Mouse (Mus musculus) layer of hippocampus, adult 2 months (tissue): ENCODE results near the gene 1700025G04Rik. TPM values are rescaled to one million over a fixed set of nuclear protein-coding genes. Genes with fewer than 3 reads are reported as not detected.

Experiments
- DNase-seq, 2 experiments: peaks; one replicate each; pipeline ENCODE4 v3.0.0; 2022; ENCODE audit warnings: low spot score in 2 of 2
- H3K27ac ChIP-seq: fragments of 200-600 bp; 2 replicates; pipeline ENCODE4 v1.8.1; 2022
- H3K4me3 ChIP-seq: fragments of 200-600 bp; 2 replicates; pipeline ENCODE4 v1.8.1; 2022; ENCODE audit warnings: mild to moderate bottlenecking
- CTCF ChIP-seq: fragments of 200-600 bp; conservative IDR thresholded peaks from 2 replicates; pipeline ENCODE4 v1.8.1; 2022; ENCODE audit warnings: antibody characterized with exemption, mild to moderate bottlenecking, moderate library complexity
- total RNA-seq, 2 experiments: library from RNA; stranded (reverse); gene quantifications; 2 replicates each; pipeline ENCODE4 v1.2.3; 2021

Gene 1700025G04Rik
- total RNA-seq, 2 experiments from 2014 or later = 74.2 to 76.0 TPM

DNA sequence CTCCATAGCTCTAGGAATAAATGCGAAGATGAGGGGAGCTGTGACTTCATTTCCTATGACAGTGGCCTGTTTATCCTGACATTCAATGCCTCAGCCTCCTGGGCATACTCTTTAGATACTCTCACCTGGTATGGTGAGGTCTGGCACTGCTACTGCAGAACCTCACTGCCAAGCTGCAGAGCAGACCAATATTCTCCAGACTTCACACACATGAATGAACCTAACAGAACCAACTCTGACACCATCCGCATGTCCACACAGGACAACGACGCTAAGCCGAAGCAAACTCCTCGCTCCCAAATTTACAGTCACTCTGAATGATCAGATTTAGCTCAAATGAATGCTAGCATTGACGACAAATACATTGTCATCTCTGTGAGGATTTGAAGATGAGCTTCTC lies 24.4 kb downstream of the 1700025G04Rik start:
- Histone ChIP-seq H3K27ac (no peak overlapping the region), H3K4me3 (no peak overlapping the region)
- TF ChIP-seq CTCF = no peak
- DNase-seq = no peak

DNA sequence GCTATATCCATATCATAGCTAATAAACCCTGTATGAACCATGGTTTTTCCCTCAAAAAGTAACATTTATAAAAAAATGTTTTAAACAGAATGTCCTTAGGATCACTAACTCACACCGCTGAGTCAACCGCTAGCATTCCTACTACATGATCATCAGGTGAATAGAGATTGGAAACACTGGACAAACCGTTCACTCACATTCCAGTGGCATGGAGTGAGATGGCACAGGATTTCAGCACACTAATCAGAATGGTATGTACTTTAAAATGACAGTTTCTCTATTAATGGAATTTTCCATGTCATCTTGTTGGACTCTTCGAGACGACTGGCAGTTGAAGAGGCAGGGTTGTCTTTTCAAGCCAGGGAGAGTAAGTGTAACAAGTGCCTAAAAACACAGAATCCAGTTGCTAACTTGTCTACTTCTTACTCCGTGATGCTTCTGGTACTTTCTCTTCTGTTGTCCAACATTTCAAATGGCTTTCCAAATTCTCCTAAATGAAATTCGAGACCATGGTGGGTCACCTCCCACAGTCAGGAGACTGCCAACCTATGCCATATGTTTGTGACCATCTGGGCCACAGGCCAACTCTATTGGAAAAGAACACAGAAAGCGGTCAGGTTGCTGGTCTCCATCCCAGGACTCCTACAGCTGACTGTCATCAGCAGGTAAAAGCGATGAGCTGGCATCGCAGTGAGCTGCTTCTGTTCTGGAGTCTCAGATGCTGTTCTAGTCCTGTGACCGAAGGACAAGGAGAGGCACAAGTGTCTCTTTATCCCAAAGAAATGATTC lies 26.4 kb downstream of the 1700025G04Rik start:
- no peak for DNase-seq
- no peak overlapping the region for H3K27ac ChIP-seq
- TF ChIP-seq CTCF = no peak
- no peak overlapping the region for H3K4me3 ChIP-seq

DNA sequence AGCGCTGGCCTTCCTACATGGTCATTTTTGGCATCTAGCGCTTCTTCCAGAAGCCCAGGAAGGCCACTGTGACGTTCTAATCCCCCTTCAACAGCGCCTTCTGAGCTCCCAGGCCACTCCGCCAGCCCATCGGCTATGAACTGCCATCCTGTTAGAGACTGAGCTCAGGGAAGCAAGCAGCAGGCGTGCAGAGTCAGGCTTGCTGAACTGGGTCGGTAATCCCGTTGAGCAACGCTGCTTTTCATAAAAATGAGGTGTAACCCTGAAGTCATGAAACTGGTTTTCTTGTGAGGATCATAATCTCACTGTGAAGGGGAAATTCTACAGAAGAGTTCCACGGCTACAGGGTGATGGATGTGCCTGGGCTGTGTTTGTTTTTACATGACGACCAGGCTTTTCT lies 28.2 kb downstream of the 1700025G04Rik start:
- TF ChIP-seq CTCF = no peak

GRCm38 (mm10) chr1:152060265-152060664 lies 29.7 kb downstream of the 1700025G04Rik start:
- H3K27ac ChIP-seq = no peak overlapping the region
- no peak for DNase-seq
- H3K4me3 ChIP-seq = no peak overlapping the region
- TF ChIP-seq CTCF = no peak

More for the DNA sequence above, 28.2 kb downstream of the 1700025G04Rik start:
- Histone ChIP-seq H3K27ac (no peak overlapping the region), H3K4me3 (no peak overlapping the region)
- DNase-seq = no peak

DNA sequence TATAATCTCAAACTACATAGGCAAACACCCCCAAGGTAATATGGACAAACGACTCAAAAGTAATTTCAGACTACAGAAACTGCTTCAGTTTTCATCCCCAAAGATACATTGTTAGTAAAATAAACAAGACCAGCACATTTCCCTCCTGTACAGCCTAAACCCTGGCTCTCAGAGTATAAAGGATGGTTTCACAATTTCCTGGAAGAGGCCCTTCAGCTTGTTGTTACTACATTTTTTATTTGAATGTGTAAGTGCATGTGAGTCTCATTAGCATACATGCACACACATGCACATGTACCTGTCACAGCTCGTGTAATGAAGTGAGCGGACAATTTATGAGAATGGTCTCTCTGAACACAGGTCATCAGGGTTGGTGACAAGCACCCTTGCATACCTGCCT lies 31.1 kb downstream of the 1700025G04Rik start:
- H3K27ac ChIP-seq = no peak overlapping the region
- no peak for DNase-seq
- TF ChIP-seq CTCF = no peak
- H3K4me3 ChIP-seq = no peak overlapping the region

DNA sequence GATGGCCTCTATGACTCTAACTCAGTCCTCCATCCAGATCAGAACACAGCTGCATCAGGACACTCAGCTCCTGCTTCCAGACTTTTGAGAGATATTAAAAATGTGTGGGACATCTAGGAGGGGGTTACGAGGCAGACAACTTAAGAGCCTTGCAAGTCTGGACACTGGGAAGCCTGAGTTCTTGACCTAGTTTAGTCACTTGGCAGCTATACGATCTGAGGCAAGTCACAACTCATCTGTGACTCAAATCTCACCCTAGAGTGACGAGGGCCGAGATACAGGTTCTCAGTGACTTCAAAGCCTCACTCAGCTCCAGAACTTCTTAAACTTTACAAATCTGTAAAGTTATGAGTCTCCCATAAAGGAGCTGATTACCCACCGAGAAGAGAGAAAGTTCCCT lies 36.8 kb downstream of the 1700025G04Rik start:
- no peak for TF ChIP-seq CTCF
- DNase-seq = no peak
- no peak overlapping the region for H3K27ac ChIP-seq
- H3K4me3 ChIP-seq = no peak overlapping the region

GRCm38 (mm10) chr1:152051858-152052257 lies 38.1 kb downstream of the 1700025G04Rik start:
- no peak overlapping the region for H3K27ac ChIP-seq
- DNase-seq = no peak
- H3K4me3 ChIP-seq = no peak overlapping the region
- TF ChIP-seq CTCF = no peak

- TF ChIP-seq CTCF = no peak
- peak overlapping the region; percentile 83; the same call in 1 of the 2 replicates for H3K27ac ChIP-seq
- H3K4me3 ChIP-seq = no peak overlapping the region
- DNase-seq = no peak
Observed at GRCm38 (mm10) chr1:152050037-152050436, 39.9 kb downstream of the 1700025G04Rik start.

DNA sequence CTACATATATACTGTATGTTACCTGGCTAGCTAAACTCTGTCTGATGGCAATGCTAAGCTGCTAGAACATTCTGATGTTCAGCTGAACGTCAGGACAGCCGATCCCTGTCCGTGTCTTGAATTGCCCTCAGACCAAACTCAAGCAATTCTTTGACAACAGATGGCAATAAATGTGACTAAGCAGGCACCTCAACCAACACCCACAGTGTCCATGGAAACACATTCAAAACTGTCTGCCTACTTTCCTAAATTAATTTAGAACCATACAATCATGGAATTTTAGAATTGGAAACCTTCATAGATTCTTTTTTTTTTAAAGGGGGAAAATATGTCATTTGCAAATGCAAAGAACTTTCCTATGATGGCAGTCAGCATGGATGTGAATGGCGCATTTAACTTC lies 41.6 kb downstream of the 1700025G04Rik start:
- peak in 1 of 2 experiments; percentile 52 for DNase-seq
- H3K27ac ChIP-seq = peak overlapping the region; percentile 83
- no peak for TF ChIP-seq CTCF

GRCm38 (mm10) chr1:152047416-152047815 lies 42.5 kb downstream of the 1700025G04Rik start:
- Histone ChIP-seq H3K4me3 (no peak overlapping the region), H3K27ac (peak overlapping the region; percentile 28; the same call in 1 of the 2 replicates)
- no peak for DNase-seq
- TF ChIP-seq CTCF = no peak

More for the DNA sequence above, 41.6 kb downstream of the 1700025G04Rik start:
- H3K4me3 ChIP-seq = peak overlapping the region; percentile 4; the same call in 1 of the 2 replicates

DNA sequence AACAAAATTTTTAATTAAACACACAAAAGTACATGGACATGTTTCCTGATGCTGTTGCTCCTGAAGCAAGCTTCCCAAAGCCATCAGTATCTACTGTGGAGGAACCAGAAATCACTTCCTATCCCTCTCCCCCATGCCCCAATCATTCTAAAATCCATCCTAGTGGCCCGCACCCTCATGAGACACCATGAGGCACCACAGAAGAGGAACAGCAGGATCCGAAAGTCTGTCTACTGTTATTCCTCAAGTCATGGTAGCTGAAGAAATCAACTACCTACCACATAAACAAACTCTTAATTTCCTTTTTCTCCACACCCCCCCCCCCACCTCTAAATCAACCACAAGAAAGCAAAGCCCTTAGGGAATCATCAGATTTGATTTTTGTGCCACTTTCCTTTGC lies 46.5 kb downstream of the 1700025G04Rik start:
- no peak for TF ChIP-seq CTCF
- H3K4me3 ChIP-seq = no peak overlapping the region
- DNase-seq = no peak
- H3K27ac ChIP-seq = no peak overlapping the region

- Histone ChIP-seq H3K4me3 (no peak overlapping the region), H3K27ac (no peak overlapping the region)
- no peak for DNase-seq
- TF ChIP-seq CTCF = no peak
Observed at GRCm38 (mm10) chr1:152042409-152042808, 47.5 kb downstream of the 1700025G04Rik start.

GRCm38 (mm10) chr1:152041005-152041404 lies 48.9 kb downstream of the 1700025G04Rik start:
- TF ChIP-seq CTCF = no peak
- Histone ChIP-seq H3K27ac (no peak overlapping the region), H3K4me3 (no peak overlapping the region)
- no peak for DNase-seq

GRCm38 (mm10) chr1:152040053-152040452 lies 49.9 kb downstream of the 1700025G04Rik start:
- H3K4me3 ChIP-seq = no peak overlapping the region
- DNase-seq = no peak
- peak overlapping the region; percentile 6; the same call in 1 of the 2 replicates for H3K27ac ChIP-seq
- no peak for TF ChIP-seq CTCF
